Mouse (Mus musculus) liver, embryonic 12.5 days (tissue): ENCODE data around the gene Ank. TPM values are rescaled to one million over a fixed set of nuclear protein-coding genes. Genes with fewer than 3 reads are reported as not detected.

Experiments
- ATAC-seq: fragments of 200-750 bp; cut with Nextera tagmentation; 2 replicates; pipeline ENCODE4 v1.8.0; 2017; ENCODE audit warnings: moderate number of reproducible peaks, mild to moderate bottlenecking, moderate library complexity
- H3K27ac ChIP-seq: fragments of 300-500 bp; sonication (generic); 2 replicates; pipeline ENCODE4 v1.5.1; 2016; ENCODE audit warnings: mild to moderate bottlenecking
- H3K27me3 ChIP-seq: fragments of 300-500 bp; sonication (generic); replicated peaks from 2 replicates; pipeline ENCODE4 v1.6.1; 2016; ENCODE audit warnings: mild to moderate bottlenecking, moderate library complexity
- H3K36me3 ChIP-seq: fragments of 300-500 bp; sonication (generic); 2 replicates; pipeline ENCODE4 v1.6.1; 2016; ENCODE audit warnings: mild to moderate bottlenecking, moderate library complexity
- H3K4me1 ChIP-seq: fragments of 300-500 bp; sonication (generic); 2 replicates; pipeline ENCODE4 v1.6.1; 2016
- H3K4me2 ChIP-seq: fragments of 300-500 bp; sonication (generic); 2 replicates; pipeline ENCODE4 v1.6.1; 2016; ENCODE audit warnings: mild to moderate bottlenecking, moderate library complexity
- H3K4me3 ChIP-seq: fragments of 300-500 bp; sonication (generic); 2 replicates; pipeline ENCODE4 v1.5.1; 2016; ENCODE audit warnings: mild to moderate bottlenecking, moderate library complexity
- H3K9ac ChIP-seq: fragments of 300-500 bp; sonication (generic); 2 replicates; pipeline ENCODE4 v1.6.1; 2016; ENCODE audit warnings: mild to moderate bottlenecking, moderate library complexity
- H3K9me3 ChIP-seq: fragments of 300-500 bp; sonication (generic); replicated peaks from 2 replicates; pipeline ENCODE4 v1.6.1; 2016; ENCODE audit warnings: mild to moderate bottlenecking, moderate library complexity
- WGBS: fragments of 180-500 bp; shearing (Covaris S2); methylation state at CpG from one replicate; pipeline ENCODE4 v1.1.7; 2016; ENCODE audit not compliant: insufficient replicate concordance; 5-methylcytosine and 5-hydroxymethylcytosine counted together
- polyA plus RNA-seq: library from polyadenylated mRNA; unstranded; fragments of >200 nt; fragmentation: Nextera tagmentation; extraction: Ambion mirVana; gene quantifications from 2 replicates; pipeline ENCODE4 v1.2.1, GENCODE M21; 2016

Ank gene
- polyA plus RNA-seq, 1 experiment from 2014 or later, result 13.6 TPM

DNA sequence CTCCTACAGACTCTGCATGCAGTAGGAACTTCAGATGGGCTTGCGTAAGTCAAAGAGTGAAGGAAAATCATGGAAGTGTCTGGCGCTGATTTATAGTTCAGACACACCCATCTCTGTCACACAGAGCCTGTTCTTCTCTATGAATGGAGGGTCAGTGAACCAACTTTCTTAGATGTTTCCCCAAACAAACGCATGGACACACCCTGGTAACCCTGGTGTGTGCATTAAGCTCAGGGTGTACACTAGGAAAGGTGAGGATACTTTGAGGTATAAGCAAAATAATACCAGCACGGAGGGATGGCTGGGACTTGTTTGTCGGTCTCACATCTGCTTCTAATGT, 19.8 kb downstream of the Ank start:
- ATAC-seq, result no peak

DNA sequence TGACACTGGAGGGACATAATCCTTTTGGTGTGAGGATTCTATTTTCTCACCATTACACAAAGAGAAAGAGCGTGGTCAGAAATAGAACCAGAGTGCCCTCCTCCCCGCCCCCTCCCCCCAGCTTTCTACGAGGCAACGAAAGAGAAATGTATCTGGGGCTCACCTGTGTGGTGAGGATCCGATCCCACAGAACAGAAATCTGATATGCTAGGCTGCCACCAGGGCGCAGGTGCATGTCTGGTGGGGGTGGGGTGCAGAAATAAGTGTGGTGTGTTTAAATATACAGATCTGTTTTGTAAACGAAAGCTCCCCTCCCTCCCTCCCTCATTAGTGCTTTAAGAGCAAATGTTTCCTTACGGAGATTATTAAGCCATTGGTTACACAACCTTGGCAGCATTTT, 20.6 kb downstream of the Ank start:
- no peaks in the 10 kb centered on the region for H3K36me3 ChIP-seq
- no peak overlapping the region for H3K4me2 ChIP-seq
- peaks cover 30% of the 10 kb centered on the region; the same call in 1 of the 2 replicates for H3K27me3 ChIP-seq
- no peak for ATAC-seq
- no peaks in the 10 kb centered on the region for H3K9me3 ChIP-seq
- WGBS, result 67% methylated on average over 8 of the region's 8 CpGs
- no peak overlapping the region for H3K4me3 ChIP-seq
- peaks cover 80% of the 10 kb centered on the region for H3K4me1 ChIP-seq
- H3K27ac ChIP-seq, result no peak overlapping the region
- no peak overlapping the region for H3K9ac ChIP-seq

More for the DNA sequence above, 19.8 kb downstream of the Ank start:
- Histone ChIP-seq H3K9me3 (no peaks in the 10 kb centered on the region), H3K4me2 (peak overlapping the region; percentile 58), H3K27me3 (peaks cover 30% of the 10 kb centered on the region; the same call in 1 of the 2 replicates), H3K36me3 (no peaks in the 10 kb centered on the region), H3K4me1 (peaks cover 75% of the 10 kb centered on the region), H3K4me3 (no peak overlapping the region), H3K9ac (0 out of 2 replicates have a peak overlapping the region, but pooled peaks have one; percentile 37), H3K27ac (peak overlapping the region; percentile 64)
- WGBS, result 81% methylated on average over 5 of the region's 5 CpGs

DNA sequence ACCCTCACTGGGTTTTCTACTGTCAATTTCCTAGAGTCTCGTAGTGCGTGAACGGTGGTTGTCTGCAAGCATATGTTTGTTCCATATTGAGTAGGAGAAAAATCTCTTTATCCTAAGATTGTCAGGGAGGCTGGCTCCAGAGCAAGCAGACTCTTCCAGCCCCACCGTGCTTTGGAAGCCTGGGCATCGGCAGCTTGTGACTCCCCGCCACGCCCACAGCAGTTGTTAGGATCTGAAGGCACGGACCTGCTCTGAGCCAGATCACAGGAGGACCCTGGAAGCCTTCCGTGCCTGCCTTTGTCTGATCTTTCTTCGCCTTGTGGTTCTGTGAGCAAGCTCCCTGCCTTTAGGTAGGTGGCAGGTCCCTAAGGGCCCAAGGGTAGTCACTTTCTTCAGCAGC, 21.6 kb downstream of the Ank start:
- H3K9ac ChIP-seq, result no peak overlapping the region
- ATAC-seq, result no peak
- no peaks in the 10 kb centered on the region for H3K36me3 ChIP-seq
- H3K4me3 ChIP-seq, result no peak overlapping the region
- H3K4me2 ChIP-seq, result no peak overlapping the region
- H3K27me3 ChIP-seq, result peaks cover 30% of the 10 kb centered on the region; the same call in 1 of the 2 replicates
- no peaks in the 10 kb centered on the region for H3K9me3 ChIP-seq
- peaks cover 87% of the 10 kb centered on the region for H3K4me1 ChIP-seq
- 69% methylated on average over 10 of the region's 10 CpGs for WGBS
- no peak overlapping the region for H3K27ac ChIP-seq

DNA sequence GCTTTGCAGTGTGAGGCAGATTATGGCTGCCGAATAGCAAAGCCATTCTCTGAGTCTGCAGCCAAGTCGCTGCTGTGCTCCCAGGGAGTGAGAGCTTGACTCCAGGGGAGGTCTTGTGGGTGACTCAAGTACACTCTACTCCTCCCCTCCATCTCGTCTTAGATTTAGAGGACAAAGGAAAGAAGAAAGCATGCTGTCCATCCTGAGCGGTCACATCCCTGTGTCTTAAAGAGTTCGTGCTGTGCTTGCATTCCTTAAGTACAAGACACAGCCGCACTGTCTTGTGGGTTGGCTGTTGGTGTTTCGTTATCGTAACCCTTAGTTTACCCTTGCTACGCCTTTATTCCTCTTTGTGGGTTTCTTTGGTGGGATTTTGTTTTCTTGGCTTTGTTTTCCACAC, 24.2 kb downstream of the Ank start:
- no peak for ATAC-seq
- H3K4me1 ChIP-seq, result peaks cover 89% of the 10 kb centered on the region

DNA sequence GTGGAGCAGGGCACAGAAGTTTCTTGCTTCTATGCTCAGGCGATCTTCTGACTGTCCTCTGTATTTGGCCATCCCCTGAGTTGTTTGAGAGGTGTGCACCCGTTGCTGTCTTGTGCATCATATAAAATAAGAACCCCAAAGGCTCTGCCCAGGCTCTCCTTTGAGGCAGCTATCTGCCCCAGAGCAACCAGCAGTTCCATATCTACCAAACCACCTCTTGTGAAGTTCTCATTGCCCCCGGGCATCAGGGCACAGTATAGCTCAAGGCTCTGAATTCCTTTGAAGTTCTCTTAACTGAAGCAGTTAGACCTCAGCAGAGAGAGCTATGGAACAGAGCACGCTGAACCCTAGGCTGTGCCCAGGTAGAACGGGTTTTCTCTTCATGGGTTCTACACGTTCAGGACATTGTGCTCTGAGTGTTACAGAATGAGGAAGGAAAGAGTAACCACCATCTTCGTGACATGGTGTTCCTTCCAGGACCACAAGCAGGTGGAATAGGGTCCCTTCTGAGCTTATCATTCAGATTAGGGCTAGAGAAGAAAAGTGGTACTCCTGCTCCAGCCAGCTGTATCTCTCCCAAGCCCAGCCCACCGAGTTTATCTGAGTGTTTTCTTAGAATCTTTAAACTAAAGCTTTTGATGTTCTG, 25.1 kb downstream of the Ank start:
- Histone ChIP-seq H3K36me3 (no peaks in the 10 kb centered on the region), H3K4me2 (peak overlapping the region; percentile 21; the same call in 1 of the 2 replicates), H3K27me3 (peaks cover 26% of the 10 kb centered on the region; the same call in 1 of the 2 replicates), H3K9ac (no peak overlapping the region; the same call in 1 of the 2 replicates), H3K4me3 (no peak overlapping the region), H3K4me1 (peaks cover 89% of the 10 kb centered on the region), H3K9me3 (no peaks in the 10 kb centered on the region), H3K27ac (peak overlapping the region; percentile 56)
- 38% methylated on average over 8 of the region's 8 CpGs for WGBS
- ATAC-seq, result peak; percentile 61

More for the DNA sequence above, 24.2 kb downstream of the Ank start:
- no peaks in the 10 kb centered on the region for H3K36me3 ChIP-seq
- WGBS, result 80% methylated on average over 9 of the region's 9 CpGs
- no peak overlapping the region for H3K27ac ChIP-seq
- H3K9ac ChIP-seq, result no peak overlapping the region
- no peak overlapping the region for H3K4me2 ChIP-seq
- peaks cover 30% of the 10 kb centered on the region; the same call in 1 of the 2 replicates for H3K27me3 ChIP-seq
- H3K9me3 ChIP-seq, result no peaks in the 10 kb centered on the region
- H3K4me3 ChIP-seq, result no peak overlapping the region

DNA sequence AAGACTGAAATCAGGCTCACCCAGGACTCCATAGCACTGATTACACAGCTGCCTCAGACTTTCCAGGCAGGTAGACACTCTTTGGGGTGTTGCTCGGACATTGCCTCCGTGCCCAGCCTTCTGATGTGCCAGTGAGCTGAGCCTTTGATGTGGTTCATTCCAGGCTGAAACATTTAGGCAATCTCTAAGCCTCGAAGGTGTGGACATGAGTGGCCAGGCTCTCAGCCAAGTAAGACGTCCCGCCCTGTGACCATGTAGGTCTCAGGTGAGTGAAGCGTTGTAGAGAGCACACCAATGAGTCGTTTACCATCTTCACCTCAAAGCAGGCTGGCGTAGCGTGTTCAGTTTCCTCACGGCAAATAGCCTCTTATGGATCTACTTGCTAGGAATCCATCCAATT, 25.7 kb downstream of the Ank start:
- no peak for ATAC-seq
- no peaks in the 10 kb centered on the region for H3K36me3 ChIP-seq
- WGBS, result 84% methylated on average over 10 of the region's 10 CpGs
- H3K9me3 ChIP-seq, result no peaks in the 10 kb centered on the region
- H3K9ac ChIP-seq, result no peak overlapping the region
- H3K27ac ChIP-seq, result no peak overlapping the region
- H3K27me3 ChIP-seq, result peaks cover 26% of the 10 kb centered on the region; the same call in 1 of the 2 replicates
- H3K4me1 ChIP-seq, result peaks cover 89% of the 10 kb centered on the region
- H3K4me3 ChIP-seq, result no peak overlapping the region
- peak overlapping the region; percentile 21; the same call in 1 of the 2 replicates for H3K4me2 ChIP-seq

DNA sequence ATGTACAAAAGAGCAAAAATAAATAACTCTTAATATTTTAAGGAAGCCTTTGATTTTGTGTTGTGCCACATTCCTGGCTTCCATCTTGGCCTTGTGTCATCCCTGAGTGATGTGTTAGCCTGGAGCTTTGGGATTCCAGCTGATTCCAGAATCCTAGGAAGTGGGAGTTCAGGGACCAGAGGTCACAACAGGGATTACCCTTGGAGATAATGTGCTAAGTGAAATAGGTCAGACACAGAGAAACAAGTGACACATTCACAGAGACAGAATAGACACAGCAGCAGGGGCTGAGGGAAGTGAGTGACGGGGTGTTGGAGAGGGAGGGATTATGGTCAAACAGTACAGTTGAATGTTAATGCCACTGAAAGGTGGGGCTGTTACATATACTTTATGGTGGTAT, 26.3 kb downstream of the Ank start:
- peaks cover 89% of the 10 kb centered on the region for H3K4me1 ChIP-seq

DNA sequence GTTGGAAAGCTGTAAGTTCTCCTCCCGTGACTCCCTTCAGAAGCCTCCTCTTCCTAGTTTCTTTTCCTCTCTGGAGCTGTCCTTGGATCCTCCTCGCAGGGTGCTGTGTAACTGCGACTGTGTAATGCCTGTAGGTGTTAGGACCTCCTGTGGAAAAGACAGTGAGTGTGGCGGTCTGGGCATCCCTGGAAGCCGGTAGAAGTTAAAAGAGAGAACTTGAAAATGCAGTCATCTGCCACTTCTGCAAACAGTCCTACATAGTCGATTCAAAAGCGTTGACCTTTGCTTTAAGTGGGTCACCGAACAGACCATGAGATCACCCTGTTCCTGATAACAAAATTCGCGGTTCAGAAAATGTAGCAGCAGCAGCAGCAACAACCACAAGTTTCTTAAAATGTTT, 27.0 kb downstream of the Ank start:
- H3K36me3 ChIP-seq, result no peaks in the 10 kb centered on the region
- WGBS, result 31% methylated on average over 10 of the region's 10 CpGs
- peak overlapping the region; percentile 93 for H3K27ac ChIP-seq
- peak overlapping the region; percentile 21 for H3K4me2 ChIP-seq
- ATAC-seq, result no peak
- H3K27me3 ChIP-seq, result peaks cover 20% of the 10 kb centered on the region; the same call in 1 of the 2 replicates
- H3K9me3 ChIP-seq, result no peaks in the 10 kb centered on the region
- H3K9ac ChIP-seq, result peak overlapping the region; percentile 50
- H3K4me3 ChIP-seq, result no peak overlapping the region
- H3K4me1 ChIP-seq, result peaks cover 90% of the 10 kb centered on the region

More for the DNA sequence above, 26.3 kb downstream of the Ank start:
- Histone ChIP-seq H3K27me3 (peaks cover 26% of the 10 kb centered on the region; the same call in 1 of the 2 replicates), H3K9ac (no peak overlapping the region), H3K27ac (no peak overlapping the region; the same call in 1 of the 2 replicates), H3K9me3 (no peaks in the 10 kb centered on the region), H3K4me3 (no peak overlapping the region), H3K4me2 (no peak overlapping the region), H3K36me3 (no peaks in the 10 kb centered on the region)
- WGBS, result 81% methylated on average over 1 of the region's 1 CpGs
- no peak for ATAC-seq

DNA sequence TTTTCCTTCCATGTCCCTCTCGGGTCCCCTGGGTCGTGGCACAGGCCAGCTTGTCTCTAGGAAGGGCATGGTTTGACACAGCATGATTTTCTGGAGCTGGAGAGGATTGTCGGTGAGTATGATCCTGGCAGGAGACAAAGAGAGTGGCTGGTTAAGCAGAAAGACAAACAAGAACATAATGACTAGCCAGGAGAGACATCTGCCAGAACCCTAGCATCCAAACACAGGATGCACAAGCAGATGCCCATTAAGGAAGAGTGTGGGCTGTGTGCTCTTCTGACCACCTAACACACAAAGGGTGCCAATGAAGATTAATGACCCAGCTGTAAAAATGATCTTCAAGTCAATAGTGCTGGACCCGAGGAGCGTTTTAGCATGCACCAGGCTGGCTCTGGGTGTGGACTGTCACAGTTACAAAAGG, 29.5 kb downstream of the Ank start:
- peak overlapping the region; percentile 64 for H3K9ac ChIP-seq
- peak overlapping the region; percentile 65 for H3K4me2 ChIP-seq
- ATAC-seq, result no peak
- H3K27ac ChIP-seq, result peak overlapping the region; percentile 93
- H3K4me1 ChIP-seq, result peaks cover 100% of the 10 kb centered on the region
- 58% methylated on average over 5 of the region's 5 CpGs for WGBS
- H3K4me3 ChIP-seq, result no peak overlapping the region
- no peaks in the 10 kb centered on the region for H3K36me3 ChIP-seq
- H3K9me3 ChIP-seq, result no peaks in the 10 kb centered on the region
- H3K27me3 ChIP-seq, result no peaks in the 10 kb centered on the region; the same call in 1 of the 2 replicates

DNA sequence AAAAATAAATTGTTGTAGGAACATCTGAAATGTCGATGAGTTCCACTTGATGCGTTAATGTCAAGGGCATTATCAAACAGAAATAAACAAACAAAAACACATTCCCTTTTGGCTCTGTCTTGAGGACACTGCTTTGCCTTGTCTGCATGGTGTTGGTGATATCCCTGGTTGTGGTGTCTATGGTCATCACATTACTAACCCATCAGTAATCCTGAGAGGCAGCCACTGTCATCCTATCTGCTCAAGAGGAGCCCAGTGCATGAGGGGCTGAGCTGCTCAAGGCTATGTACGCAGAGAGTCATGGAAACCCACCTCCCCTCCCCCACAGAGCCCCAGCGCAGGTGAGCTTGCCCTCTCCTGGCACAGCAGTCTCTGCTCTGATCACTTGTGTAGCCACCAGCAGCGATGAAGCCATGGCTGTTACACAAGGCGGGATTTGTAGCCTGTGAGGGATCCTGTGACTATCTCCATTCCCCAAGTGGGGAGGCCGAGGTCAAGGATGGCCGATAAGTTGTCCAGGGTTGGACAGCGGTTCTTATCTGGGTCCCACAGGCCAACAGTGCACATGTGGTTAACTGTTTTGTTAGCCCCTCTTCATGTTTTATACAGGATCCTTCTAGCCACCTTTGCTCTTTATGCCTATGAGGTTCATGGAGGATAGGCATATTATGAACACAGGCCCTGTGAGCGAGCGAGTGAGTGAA, 30.3 kb downstream of the Ank start:
- no peaks in the 10 kb centered on the region; the same call in 1 of the 2 replicates for H3K27me3 ChIP-seq
- H3K27ac ChIP-seq, result peak overlapping the region; percentile 93
- H3K4me2 ChIP-seq, result peak overlapping the region; percentile 65
- peak overlapping the region; percentile 64 for H3K9ac ChIP-seq
- no peaks in the 10 kb centered on the region for H3K36me3 ChIP-seq
- peak overlapping the region; percentile 20 for H3K4me3 ChIP-seq
- H3K4me1 ChIP-seq, result peaks cover 100% of the 10 kb centered on the region
- ATAC-seq, result peak; percentile 93
- no peaks in the 10 kb centered on the region for H3K9me3 ChIP-seq
- 30% methylated on average over 11 of the region's 11 CpGs for WGBS

DNA sequence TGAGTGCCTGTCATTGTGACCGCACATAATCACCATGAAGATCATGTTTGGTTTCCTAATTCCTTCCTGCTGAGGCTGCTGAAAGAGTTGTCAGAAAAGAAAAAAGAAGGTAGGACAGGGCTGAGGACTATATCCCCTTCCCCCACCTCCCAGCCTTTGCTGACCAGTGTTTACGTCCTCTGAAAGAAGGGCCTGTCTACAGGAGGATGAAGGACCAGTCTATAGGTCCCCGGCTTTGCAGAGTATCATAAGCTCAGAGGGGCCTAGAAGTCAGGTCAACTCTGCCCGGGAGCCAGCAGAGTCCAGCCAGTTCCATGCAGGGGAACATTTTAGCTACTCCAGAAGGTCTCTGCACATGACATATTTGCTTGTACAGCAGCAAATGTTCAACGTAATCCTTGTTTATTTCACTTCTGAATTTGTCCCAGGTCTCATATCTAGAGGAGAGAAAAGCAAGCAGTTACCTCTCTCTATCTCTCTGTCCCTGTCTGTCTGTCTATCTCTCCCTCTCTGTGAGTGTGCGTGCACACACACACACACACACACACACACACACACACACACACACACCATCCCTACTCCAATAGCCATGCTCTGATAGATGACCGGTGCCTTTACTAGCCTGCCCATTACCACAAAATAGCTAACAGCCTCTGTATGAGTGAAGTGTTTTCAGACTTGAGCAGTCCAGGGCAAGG, 31.0 kb downstream of the Ank start:
- H3K9ac ChIP-seq, result peak overlapping the region; percentile 64
- H3K4me2 ChIP-seq, result peak overlapping the region; percentile 65
- H3K27ac ChIP-seq, result peak overlapping the region; percentile 93
- no peaks in the 10 kb centered on the region for H3K9me3 ChIP-seq
- H3K4me1 ChIP-seq, result peaks cover 100% of the 10 kb centered on the region
- ATAC-seq, result peak; percentile 62
- H3K36me3 ChIP-seq, result no peaks in the 10 kb centered on the region
- H3K27me3 ChIP-seq, result no peaks in the 10 kb centered on the region; the same call in 1 of the 2 replicates
- 18% methylated on average over 7 of the region's 7 CpGs for WGBS
- H3K4me3 ChIP-seq, result peak overlapping the region; percentile 8; the same call in 1 of the 2 replicates
